Mouse (Mus musculus) gastrocnemius, postnatal 10 days (tissue): ENCODE data around the gene Cyfip1. TPM values are rescaled to one million over a fixed set of nuclear protein-coding genes. Genes with fewer than 3 reads are reported as not detected.
"Not testable (repeated sequence)": the region's sequence is repeated elsewhere in the genome, so short reads cannot be mapped to it uniquely, and the experiment has no call there.

Source experiments
- DNase-seq: peaks from one replicate; pipeline ENCODE4 v3.0.0; 2021; ENCODE audit warnings: mixed read lengths
- total RNA-seq, 2 experiments: library from RNA; stranded (reverse); gene quantifications; 2 replicates each; pipeline ENCODE4 v1.2.3; 2021

Cyfip1 gene
- total RNA-seq, 2 experiments from 2014 or later, result 32.1 to 39.8 TPM

GRCm38 (mm10) chr7:55865044-55865443, 23.5 kb downstream of the Cyfip1 start:
- DNase-seq, result no peak

GRCm38 (mm10) chr7:55865750-55866416, 24.3 kb downstream of the Cyfip1 start:
- no peak for DNase-seq

GRCm38 (mm10) chr7:55868247-55868646, 26.7 kb downstream of the Cyfip1 start:
- no peak for DNase-seq

GRCm38 (mm10) chr7:55869220-55869619, 27.7 kb downstream of the Cyfip1 start:
- DNase-seq, result no peak

GRCm38 (mm10) chr7:55870340-55871020, 28.9 kb downstream of the Cyfip1 start:
- DNase-seq, result no peak

GRCm38 (mm10) chr7:55871476-55871875, 29.9 kb downstream of the Cyfip1 start:
- DNase-seq, result no peak

- no peak for DNase-seq
Measured at GRCm38 (mm10) chr7:55874703-55875102, 33.2 kb downstream of the Cyfip1 start.

- peak; percentile 13 for DNase-seq
Measured at GRCm38 (mm10) chr7:55877721-55878120, 36.2 kb downstream of the Cyfip1 start.

GRCm38 (mm10) chr7:55880882-55881281, 39.3 kb downstream of the Cyfip1 start:
- DNase-seq, result no peak

- no peak for DNase-seq
Measured at GRCm38 (mm10) chr7:55888603-55889002, 47.1 kb downstream of the Cyfip1 start.

- no peak for DNase-seq
Measured at GRCm38 (mm10) chr7:55889996-55890395, 48.5 kb downstream of the Cyfip1 start.

GRCm38 (mm10) chr7:55890731-55891130, 49.2 kb downstream of the Cyfip1 start:
- no peak for DNase-seq

- no peak for DNase-seq
Measured at GRCm38 (mm10) chr7:55891797-55892196, 50.3 kb downstream of the Cyfip1 start.

- no peak for DNase-seq
Measured at GRCm38 (mm10) chr7:55903766-55904165, 62.2 kb downstream of the Cyfip1 start.

- DNase-seq, result no peak
Measured at GRCm38 (mm10) chr7:55905449-55905848, 63.9 kb downstream of the Cyfip1 start.

GRCm38 (mm10) chr7:55909519-55909918, 68.0 kb downstream of the Cyfip1 start:
- DNase-seq, result no peak

- DNase-seq, result no peak
Measured at GRCm38 (mm10) chr7:55910356-55910755, 68.8 kb downstream of the Cyfip1 start.

- no peak for DNase-seq
Measured at GRCm38 (mm10) chr7:55911371-55911770, 69.8 kb downstream of the Cyfip1 start.

- DNase-seq, result no peak
Measured at GRCm38 (mm10) chr7:55912118-55912517, 70.6 kb downstream of the Cyfip1 start.

GRCm38 (mm10) chr7:55918365-55918764, 76.8 kb downstream of the Cyfip1 start:
- not testable (repeated sequence) for DNase-seq

GRCm38 (mm10) chr7:55927262-55927661, 85.7 kb downstream of the Cyfip1 start:
- no peak for DNase-seq

GRCm38 (mm10) chr7:55928649-55929048, 87.1 kb downstream of the Cyfip1 start:
- no peak for DNase-seq

- DNase-seq, result no peak
Measured at GRCm38 (mm10) chr7:55935025-55935424, 93.5 kb downstream of the Cyfip1 start.

- no peak for DNase-seq
Measured at GRCm38 (mm10) chr7:55938341-55938740, 96.8 kb downstream of the Cyfip1 start.
